Mouse (Mus musculus) right cerebral cortex, postnatal 14 days (tissue): Measurements from ENCODE around the gene Ercc4.

Experiments used
- DNase-seq: peaks from one replicate; pipeline ENCODE4 v3.0.0; 2022

The Ercc4 gene

DNA sequence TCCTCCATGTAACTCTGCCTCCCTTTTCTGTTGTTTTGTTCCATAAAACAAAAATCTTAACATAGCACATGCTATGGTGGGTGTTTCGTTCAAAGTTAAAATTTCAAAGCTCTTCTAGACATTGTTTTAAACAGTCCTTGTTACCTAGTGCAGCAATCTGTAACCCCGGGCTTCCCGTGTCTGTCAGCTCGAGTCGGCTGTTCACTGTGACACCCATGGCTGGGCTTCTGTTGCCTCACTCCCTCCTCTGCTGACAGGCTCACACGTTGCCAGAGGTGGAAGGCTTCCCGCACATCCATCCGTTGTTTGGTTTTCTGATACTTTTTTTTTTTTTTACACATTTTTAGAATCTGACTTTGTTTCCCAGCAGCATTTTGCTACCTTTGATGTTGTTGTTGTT is 40.5 kb downstream of the Ercc4 start:
- no peak for DNase-seq

DNA sequence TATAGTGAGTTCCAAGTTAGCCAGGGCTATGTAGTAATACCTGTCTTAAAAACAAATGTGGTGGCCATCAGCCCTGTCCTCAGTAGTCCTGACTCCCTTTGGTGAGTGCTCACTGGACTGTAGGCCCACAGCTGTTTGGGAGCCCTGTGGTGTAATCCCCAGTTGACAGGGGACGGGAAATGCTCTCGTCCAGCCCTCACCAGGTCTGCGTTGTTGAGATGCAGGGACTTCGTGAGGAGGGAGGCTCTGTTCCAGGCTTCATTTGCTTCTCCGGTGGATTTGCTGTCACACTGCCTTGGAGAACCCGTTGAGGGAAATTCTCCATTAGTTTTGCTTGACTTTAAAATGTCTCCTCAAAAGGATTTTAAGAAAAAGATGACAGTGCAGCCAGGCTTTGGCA is 41.3 kb downstream of the Ercc4 start:
- no peak for DNase-seq

DNA sequence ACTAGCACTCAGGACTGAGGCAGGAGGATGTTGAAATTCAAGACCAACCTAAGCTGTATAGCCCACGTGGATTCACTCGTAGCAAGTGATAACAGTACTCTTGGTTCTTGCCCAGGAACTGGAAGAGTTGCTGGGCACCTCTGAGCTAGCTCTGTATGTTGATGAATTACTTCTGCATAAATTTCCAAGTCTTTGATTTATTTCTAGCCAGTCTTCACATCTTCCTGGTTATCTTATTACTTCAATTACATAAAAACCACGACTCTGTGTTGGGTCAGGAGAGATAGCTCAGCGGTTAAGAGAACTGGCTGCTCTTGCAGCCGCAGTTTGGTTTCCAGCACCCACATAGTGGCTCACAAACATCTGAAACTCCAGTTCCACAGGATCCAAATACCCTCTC is 43.0 kb downstream of the Ercc4 start:
- no peak for DNase-seq

DNA sequence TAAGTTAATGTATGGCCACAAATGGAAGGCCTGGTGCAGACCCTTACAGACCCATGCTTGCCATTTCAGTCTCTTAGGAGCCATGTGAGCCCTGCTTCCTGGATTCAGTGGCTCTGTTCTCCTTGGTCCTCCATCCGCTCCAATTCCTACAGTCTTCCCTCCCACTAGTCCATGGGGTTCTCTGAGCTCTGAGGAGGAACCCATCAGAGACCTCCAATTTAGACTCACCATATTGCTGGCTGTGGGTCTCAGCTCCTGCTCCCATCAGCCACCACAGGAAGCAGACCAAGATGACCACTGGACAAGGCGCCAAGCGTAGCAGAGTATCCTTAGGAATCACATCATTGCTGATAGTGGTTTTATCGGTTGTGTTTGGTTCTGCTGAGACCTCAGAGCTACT is 43.7 kb downstream of the Ercc4 start:
- no peak for DNase-seq

DNA sequence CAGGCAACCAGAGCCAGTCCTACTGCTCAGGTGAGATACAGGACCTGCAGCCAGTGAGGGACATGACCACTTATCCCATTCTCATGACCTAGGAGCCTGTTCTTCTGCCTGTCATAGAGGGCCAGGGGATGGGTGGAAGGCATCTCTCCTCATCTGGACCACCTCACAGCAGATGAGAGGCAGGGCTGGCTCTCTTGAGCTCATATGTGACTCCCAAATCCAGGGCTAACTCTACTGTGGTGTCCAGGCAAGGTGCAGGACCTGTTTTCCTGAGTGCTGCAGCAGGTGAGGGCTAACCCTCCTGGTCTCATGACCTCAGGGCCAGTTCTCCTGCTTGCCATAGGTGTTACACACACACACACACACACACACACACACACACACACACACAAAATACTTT is 44.9 kb downstream of the Ercc4 start:
- no peak for DNase-seq

DNA sequence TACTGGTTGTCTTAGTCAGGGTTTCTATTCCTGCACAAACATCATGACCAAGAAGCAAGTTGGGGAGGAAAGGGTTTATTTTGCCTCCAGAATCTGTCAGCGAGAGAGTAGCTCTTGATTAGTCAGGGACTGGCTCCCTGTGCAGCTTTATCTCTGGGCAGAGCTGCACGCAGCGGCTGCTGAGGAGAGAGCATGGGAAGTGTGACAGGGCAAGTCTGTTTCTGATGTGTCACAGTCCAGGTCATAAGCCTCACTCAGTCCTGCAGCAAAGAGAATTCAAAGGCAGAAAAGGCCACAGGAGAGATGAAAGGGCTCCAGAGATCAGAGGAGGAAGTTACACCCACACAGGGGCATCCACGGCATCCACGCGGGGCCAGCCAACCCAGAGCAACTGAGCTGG is 47.8 kb downstream of the Ercc4 start:
- DNase-seq: no peak

DNA sequence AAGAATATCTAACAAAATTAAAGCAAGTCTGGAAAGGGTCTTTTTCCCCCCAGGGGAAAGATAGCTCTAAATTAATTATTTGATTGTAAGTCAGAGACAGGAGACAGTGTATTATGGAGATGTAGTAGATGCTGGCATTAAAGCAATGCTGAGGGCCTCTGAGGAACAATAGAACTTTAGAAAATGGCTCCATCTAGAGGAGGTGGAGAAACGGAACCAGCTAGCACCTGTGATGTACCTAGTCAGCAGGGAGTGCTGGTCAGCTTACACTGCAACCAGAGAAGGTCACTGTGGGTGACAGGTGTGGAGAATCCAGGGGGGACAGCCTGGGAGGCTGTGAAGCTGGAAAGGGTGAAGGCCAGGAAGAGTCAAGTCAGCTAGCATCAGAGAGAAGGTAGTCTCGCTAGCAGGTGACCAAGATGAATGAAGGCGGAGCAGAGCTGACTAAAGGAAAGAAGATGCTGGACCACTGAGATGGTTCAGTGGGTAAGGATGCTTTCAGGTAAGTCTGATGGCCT is 48.7 kb downstream of the Ercc4 start:
- no peak for DNase-seq

DNA sequence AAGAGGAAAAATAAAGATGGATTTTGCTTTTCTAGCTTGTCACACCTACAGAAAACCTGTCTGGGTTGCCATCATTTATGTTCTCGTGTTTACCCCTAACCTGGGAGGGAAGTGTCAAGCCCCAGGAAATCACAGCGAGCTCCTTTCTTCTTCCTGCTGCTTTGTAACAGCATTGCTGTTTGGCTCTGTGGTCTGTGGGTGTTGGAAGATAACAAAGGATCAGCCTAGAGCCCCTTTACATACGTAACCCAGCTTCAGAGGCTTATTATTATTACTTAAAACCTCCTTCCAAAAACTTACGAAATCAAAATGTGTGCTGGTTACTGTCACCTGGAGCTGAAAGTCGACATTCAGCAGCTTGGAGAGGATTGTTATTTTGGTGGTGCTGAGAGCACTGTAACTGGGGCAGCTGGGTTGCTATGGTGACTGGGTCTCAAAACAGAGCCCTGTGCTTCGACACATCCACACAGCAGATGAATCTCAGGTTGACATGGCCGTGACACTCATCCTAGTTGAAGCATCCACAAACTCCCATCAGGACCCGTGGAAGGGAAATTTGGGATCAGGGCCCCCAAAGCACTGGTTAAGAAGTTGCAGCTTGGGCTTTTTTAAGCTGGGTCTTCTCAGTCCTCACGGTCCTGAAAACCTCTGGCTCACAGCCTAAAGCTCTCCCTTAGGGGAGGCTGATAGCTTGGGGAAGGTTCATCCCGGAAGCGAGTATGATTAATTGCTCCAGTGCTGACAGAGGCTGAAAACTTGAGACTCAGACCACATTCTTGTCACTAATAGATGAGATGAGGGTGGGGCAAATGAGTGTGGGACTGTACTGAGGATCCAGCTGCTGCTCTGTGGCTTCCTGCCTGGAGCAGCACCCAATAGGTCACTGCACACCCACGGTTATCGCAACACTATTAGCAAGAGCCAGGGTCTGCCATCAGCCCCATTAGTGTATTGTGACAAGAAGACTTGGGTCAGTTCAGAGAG is 49.7 kb downstream of the Ercc4 start:
- DNase-seq: peak; percentile 48

DNA sequence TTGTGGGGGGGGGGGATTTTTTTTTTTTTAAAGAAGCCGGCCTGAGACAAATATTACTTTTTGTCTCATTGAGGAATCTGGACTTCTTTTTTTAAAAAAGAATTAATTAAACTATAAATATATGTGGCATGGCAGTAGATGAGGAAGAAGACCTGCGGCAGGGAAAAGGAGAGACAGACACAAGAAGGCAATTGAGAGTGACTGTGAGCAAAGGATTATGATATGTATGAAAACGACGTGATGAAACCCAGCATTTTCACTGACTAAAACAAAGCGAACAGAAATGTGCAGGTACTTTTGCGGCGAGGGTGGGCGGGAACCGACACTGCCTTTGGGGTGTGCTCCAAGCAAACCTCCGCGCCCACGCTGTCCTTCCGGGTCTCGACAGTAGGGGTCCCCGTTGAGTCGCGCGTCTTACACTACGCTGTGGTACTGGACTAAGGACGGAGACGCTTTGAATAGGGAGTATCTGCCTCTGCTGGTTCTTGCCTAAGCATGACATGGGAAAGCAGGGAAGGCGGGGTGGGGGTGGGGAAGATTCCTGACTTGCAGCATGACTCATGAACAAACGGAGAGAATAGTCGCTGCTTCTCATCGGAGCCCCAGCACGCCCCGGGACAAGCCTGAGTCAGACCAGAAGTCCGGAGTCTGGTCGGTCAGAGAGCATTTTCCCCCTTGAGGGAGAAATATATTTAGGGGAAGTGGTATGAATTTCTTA is 50.6 kb downstream of the Ercc4 start:
- DNase-seq: peak; percentile 94

DNA sequence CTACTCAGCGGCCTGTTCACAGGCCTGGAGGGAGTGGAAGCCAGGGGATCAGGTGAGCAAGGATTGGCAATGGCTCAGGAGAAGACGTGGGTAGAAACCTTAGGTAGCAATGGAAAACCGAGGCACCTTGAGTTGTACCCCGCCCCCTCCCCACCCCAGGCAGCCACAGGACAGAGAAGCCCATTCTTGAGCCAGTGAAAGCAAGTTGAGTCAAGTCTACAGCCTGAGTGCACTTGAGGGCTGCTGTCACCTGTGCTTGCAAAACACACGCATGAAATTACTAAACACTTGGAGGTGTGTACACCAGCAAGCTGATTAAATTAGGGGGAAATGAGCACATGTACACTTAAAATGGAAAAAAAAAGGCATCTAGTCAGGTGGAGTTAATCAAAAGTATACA is 52.0 kb downstream of the Ercc4 start:
- DNase-seq: no peak

DNA sequence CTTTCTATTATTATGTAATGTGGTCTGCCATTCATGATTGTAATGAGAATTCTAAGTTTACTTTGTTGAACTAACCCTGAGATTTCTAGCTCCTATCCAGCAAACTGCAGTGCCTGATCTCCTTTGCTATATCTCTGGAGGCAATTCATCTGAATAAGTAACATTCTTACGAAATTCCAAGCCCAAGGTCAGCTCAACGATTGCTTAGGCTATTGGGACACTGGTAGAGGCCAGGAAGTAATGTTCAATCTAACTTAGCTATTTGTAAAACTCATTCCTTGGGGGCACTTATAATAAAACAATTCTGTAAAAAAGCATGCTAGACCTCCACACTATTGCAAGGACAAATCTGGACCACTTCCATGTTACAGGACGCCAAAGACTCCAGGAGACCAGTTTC is 58.2 kb downstream of the Ercc4 start:
- DNase-seq: no peak

DNA sequence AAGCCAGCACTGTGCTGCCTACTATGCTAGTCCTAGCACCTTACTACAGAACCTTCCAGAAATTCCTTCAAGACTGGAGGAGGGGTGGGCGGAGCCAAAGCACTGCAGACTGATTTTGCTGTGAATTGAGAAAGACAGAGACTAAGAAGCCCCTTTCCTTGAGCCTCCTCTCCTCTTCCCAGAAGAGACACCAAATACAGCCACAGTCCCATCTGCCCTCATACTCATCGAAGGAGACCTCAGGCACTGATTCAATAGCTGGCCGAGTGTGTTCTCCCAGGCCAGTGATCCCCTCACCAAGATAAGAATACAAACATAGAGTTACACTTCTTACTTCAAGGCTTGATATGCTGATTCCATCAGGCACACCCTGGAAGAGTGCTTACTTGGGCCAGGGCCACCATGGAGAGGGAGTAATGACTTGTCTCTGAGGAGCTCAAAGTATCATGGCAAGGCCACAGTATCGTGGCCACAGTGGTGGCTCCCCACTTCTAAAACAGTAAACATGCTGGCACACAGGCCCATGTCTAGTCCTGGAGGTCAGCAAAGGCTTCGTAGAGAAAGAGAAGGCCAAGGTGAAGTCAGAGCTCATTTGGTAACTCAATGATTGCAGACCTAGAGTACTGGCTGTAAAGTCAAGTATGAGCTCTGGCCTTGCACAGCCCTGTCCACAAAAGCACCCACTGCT is 63.7 kb downstream of the Ercc4 start:
- DNase-seq: no peak

DNA sequence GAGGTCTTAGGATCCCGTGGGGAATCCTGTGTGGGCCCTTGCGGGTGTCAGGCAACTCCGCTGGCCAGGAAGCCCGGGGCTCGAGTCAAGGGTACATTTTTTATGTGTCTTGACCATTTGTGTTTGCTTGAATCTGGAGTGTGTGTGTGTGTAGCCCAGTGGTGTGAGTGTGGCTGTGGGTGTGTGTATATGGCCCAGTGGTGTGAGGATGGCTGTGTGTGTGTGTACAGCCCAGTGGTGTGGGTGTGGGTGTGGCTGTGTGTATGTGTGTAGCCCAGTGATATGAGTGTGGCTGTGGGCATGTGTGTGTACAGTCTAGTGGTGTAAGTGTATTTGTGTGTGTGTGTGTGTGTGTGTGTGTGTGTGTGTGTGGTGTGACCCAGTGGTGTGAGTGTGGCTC is 73.0 kb downstream of the Ercc4 start:
- DNase-seq: no peak

DNA sequence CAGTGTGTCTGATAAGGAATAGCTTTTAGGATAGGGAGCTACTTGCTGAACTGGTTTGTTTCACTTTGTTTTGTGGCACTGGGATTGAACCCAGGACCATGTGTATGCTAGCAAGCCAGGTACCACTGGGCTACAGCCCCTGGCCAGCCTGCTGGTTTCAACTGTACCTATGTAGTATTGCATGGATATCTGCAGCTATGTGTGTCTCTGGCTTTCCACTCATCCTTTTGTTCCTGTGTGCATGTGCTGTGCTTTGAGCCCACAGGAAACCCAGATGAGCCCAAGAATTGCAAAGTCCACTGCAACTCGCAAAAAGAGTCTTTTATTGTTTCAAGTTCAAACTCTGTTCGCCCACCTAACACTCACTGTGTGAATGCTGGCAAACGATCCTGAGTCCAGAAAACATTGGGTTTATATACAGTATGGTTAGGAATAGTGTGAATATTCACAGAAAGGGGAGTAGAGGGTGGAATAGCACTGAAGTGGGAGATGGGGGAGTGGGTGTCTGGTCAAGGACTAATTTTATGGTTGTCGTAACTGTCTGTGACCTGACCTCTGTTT is 73.8 kb downstream of the Ercc4 start:
- no peak for DNase-seq

DNA sequence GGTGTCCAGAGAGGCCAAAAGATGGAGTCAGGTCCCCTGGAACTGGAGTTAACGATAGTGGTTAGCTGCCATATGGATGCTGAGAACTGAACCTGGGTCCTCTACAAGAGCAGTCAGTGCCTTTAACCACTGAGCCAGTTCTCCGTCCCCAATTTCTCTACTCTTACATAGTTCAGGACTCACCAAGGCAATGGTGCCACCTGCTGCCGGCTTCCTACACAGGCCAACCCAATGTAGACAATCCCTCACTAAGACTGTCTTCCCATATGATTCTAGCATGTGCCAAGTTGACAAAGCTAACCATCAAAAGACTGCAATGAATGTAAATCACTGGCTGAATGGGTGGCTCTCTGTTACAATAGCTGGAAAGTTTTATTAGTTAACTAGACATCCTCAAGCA is 74.9 kb downstream of the Ercc4 start:
- DNase-seq: no peak

DNA sequence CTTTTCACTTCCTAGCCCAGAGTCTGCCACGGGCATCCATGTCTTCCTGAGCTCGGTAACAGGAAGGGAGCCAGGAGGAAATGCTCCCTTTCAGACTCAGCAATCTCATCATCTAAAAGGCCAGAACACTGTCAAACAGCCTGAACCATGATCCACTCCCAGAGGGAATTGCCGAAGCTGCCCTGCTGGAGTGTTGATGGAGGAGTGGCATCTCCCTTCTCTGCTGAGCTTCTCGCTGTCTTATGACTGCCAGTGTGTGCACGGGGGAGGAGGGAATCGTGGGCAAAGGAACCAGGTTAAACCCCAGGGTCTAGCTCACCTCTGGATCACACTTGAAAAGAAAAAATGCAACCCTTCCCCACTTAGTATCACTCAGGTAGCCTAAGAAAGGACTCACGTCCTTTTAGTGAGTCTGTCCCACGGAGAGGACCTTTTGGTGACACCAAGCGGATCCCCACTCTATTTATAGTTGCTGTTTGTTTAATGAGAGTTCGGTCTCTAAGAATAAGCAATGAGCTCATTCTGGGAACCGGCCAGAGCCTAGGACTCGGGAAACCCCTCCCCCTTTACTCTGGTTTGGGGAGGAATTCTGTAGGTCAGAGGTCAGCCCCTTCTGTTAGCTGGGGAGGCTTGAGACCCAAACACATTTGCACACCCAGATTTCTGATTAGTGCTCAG is 80.1 kb downstream of the Ercc4 start:
- DNase-seq: no peak

DNA sequence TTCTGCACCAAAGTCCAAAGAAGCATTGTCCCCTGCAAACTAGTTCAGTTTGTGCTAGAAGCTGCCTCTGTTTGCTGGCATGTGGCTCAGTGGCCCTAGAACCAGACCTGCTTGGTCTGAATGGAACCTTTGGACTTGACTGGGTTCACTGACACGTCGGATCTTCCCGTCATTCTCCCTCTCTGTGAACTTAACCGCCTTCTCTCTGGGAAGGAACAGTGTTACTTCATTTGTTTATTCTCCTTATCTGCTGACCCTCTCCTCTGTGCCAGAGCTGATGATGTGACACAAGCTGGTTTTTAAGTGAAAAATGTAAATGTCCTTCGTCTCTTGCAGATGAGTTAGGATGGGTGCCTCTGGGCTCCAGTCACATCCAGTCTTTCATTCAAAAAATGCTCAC is 81.0 kb downstream of the Ercc4 start:
- no peak for DNase-seq

DNA sequence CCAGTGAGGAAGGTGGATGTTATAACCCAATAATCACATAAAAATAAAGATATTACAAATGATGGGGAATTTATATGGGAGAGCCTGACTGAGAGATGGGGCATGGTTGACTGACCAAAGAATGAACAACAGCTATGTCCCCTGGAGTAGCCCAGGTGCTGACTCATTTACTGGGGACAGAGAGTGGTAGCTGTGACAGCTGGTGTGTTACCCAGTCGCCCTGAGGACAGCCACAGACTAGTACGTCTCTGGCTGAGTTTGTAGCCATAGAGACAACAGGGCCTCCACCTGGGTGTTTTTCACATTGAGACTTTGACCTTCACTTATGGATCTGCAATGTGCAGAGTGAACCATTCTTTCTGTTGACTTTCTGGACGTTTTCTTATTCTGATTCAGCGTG is 81.7 kb downstream of the Ercc4 start:
- no peak for DNase-seq

DNA sequence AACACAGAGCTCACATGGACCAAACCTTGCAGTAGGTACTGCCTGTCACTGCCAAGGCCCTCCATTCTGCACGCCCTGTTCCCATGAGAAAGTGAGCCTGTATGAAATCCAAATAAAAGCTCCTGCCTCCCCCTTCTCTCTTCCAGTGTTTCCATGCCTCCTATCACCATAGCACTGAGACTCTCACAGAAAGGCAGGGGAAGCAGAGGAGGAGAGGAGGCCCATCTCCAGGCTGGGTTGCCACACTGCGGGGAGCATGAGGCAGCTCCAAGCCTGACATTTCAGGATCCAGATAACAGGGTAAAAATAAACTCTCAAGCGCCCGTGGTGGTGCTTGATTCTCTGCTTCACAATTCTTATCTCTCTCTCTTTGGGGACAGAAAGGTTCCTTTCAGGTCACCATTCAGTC is 84.2 kb downstream of the Ercc4 start:
- DNase-seq: peak; percentile 36

DNA sequence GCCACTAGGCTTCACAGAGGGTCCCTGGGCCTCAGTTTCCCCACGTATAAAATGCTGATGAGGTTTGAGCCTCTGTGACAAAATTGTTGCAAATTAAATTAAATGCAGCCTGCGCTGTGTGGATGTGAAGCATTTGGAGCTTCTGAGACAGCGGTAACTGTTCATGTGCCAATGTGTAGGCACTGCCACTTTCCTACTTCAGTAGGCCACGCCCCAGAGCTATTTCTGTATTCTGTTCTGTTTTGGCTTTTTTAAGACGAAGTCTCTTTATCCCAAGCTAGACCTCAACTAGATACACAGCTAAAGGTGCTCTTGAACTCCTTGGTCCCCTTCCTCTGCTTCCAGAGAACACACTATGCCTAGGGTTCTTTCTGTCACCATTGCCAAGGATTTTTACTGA is 85.4 kb downstream of the Ercc4 start:
- DNase-seq: peak; percentile 32

DNA sequence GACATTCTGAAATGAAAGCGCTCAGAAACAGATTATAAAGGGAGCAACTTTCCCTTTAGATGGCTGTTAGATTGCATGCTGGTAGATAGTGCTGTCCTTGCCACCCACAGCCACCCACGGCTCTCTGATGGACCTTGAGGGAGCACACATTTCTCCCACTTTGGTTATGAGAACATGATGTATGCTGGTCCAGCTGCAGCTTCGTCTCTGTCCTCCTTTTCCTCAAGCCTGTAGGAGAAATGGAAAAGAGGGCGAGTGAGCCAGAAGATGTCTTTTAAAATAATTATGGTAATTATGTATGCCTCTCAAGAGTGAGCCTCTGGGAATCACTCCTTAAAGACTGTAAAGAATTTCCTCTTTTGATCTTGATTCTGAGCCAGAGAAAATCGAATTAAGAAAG is 87.1 kb downstream of the Ercc4 start:
- DNase-seq: peak; percentile 35

DNA sequence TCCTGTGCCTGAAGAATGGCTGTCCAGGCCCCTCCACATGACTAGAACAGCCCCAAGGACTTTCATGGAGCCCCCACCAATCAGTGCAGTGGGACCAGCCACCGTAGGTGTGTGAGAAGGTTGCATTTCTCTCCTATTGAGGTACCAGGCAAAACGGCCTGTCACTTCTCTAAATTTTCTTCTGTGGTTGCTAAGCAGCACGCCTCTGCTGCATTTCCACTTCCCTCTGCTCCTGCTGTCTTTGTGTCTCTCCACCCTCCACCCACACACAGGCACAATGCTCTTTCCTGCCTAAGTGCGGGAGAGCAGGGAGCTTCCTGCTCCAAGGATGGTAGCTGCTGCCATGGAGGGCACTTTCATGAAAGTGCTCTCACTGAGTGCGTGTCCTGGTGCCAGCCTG is 87.8 kb downstream of the Ercc4 start:
- DNase-seq: peak; percentile 56

DNA sequence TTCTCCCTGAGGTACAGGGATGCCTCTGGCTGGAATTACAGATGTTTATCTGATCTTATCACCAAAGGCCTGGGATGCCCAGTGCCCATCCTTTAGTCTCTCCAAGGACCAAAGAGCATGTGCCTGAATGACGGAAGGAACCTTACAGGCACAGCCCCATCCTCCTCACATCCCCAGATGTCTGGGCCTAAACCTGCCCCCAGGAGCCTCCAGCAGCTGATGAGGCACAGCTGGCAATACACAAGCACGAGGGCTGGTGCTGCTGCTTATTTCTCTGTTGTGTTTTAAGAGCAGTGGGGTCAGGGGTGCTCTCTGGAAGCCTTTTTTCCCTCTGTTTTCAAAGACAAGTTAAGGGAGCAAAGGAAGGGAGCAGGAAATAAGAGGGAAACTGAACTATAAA is 89.7 kb downstream of the Ercc4 start:
- no peak for DNase-seq
